Mouse (Mus musculus): ENCODE data around the gene Olfr5.

DNA sequence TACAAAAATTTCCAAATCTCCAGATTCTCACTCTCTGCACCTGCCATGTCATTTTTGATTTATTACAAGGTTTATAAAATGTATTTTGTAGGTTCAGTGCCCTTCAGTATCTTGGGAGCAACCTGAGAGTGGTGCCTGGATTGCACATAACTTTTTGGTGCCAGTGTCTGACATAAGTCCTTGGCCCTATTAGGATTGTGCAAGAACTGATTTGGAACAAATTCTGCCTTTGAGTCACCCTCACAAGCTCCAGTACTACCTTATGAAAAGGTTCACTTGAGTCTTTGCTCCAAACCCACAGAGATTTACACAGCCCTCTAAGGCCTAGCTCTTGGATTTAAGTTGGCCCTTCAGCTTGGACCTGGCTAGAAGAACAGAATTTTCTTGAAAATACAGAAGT is 19.8 kb downstream of the Olfr5 start, which contains the start of gene Olfr1346:
- TF ChIP-seq CTCF (IDR thresholded peaks at IDR 0.05; ENCODE audit: borderline replicate concordance, control insufficient read depth, extremely low read depth, insufficient read depth, low read length, poor library complexity) (no peak), POLR2A (IDR thresholded peaks at IDR 0.05; ENCODE audit: control insufficient read depth, extremely low read depth, insufficient read depth, low read length, poor library complexity) (no peak)

Data from thymus, adult 2 months (tissue).